Mouse (Mus musculus) liver, embryonic 14.5 days (tissue): ENCODE results near the gene Rab28.
"Not testable (repeated sequence)": the region's sequence is repeated elsewhere in the genome, so short reads cannot be mapped to it uniquely, and the experiment has no call there.

ENCODE experiments used
- CTCF ChIP-seq: IDR thresholded peaks from 2 replicates; pipeline ENCODE4 v1.5.1; 2016; ENCODE audit warnings: antibody characterized with exemption, low read depth, control low read depth
- EP300 ChIP-seq: IDR thresholded peaks from 2 replicates; pipeline ENCODE4 v1.6.1; 2016; ENCODE audit warnings: antibody characterized with exemption, low read depth

DNA sequence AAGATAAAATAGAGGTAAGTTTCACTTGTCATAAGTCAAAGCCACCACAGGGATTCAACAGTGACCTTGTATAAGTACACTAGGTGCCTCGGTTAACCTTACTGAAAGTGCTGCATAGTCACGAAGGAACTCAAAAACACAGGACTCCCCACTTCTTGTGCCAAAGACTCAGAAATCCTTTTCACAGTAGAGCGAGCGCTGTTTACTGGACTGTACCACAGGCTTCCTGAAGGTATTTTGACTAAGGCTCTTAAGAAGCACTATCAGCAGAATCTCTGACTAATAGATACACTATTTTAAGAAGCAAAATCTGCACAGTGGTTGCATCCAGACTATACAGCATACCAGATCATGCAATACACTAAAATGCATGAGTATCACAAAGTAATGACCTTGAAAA lies 6.9 kb downstream of the Rab28 start:
- TF ChIP-seq CTCF, EP300: not testable (repeated sequence)
